8 mouse cellular contexts compared by ENCODE assay signal in the genomic region with DNA sequence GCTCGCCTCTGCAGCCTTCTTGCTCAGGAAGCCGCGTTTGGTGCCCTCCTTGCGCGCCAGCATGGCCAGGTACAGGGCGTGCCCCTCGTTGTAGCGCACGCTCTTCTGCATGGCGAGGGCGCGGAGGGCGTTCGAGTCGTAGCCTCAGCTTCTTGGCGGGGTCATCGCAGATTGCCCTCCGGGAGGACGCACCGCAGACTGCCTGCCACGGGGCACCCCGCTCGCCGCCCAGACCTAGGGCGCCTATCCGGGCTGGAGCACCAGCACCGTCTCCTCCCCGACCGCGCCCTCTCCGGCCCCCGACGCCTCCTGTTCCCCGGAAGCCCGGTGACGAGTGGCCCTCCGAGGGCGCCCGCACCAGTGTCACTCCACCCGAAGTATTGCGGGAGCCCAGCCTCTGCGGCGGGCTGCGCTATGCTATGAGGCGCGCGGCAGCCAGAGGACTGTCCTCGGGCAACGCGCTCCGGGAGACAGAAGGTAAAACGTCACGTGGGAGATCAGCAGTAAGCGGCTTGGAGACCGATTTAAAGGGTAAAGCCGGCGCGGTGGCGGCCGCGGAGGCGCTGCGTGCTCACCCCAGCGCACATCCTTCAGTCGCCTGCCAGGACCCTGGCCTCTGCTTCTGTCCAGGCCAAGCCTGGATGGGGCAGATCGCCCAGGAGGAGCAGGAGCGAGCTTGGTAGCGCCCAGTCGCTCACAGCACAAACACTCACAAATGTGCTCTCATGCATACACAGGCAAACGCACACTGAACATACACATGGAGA. TPM values are rescaled to one million over a fixed set of nuclear protein-coding genes. Genes with fewer than 3 reads are reported as not detected.
DNase-seq lines count a peak whose midpoint lies in the region; ATAC-seq lines count a peak whose summit lies in the region.

A gene (minus strand): TSS at position 273 of the 767 bp plus-strand sequence.

- H3K9me3 ChIP-seq in forebrain, embryonic 15.5 days: no peaks in the 10 kb centered on the region
- no peaks in the 10 kb centered on the region for H3K9me3 ChIP-seq in lung, embryonic 15.5 days

- H3K27ac ChIP-seq in forebrain, embryonic 15.5 days (replicated peaks): no peak within 1 kb of the TSS
- no peak within 1 kb of the TSS for H3K27ac ChIP-seq in lung, embryonic 15.5 days

- no peaks in the 10 kb centered on the region for H3K36me3 ChIP-seq in forebrain, embryonic 15.5 days
- H3K36me3 ChIP-seq in lung, embryonic 15.5 days: no peaks in the 10 kb centered on the region

- H3K9ac ChIP-seq in forebrain, embryonic 15.5 days (replicated peaks): peak within 1 kb of the TSS; percentile 57
- peak within 1 kb of the TSS; percentile 0; the same call in 1 of the 2 replicates for H3K9ac ChIP-seq in lung, embryonic 15.5 days

- peak; percentile 9 for DNase-seq in 3134 (ENCODE audit: extremely low read depth, insufficient read length, low spot score)
- DNase-seq in adrenal gland, adult 18-20 months (ENCODE audit: low spot score in 2 of 2): peak; percentile 14 to 23
- DNase-seq in layer of hippocampus, postnatal 10 days (ENCODE audit: low spot score in 2 of 2): peak; percentile 54 to 60
- peak; percentile 73 to 79 for DNase-seq in right cerebral cortex, postnatal 10 days (ENCODE audit: low spot score in 2 of 2)
- no peak for DNase-seq in thymus, postnatal 10 days (ENCODE audit: low spot score in 2 of 2)

- H3K4me1 ChIP-seq in forebrain, embryonic 15.5 days: peaks cover 6% of the 10 kb centered on the region
- peaks cover 6% of the 10 kb centered on the region; the same call in 1 of the 2 replicates for H3K4me1 ChIP-seq in lung, embryonic 15.5 days

- H3K4me3 ChIP-seq in forebrain, embryonic 15.5 days: peak within 1 kb of the TSS; percentile 58
- peak within 1 kb of the TSS; percentile 43 for H3K4me3 ChIP-seq in lung, embryonic 15.5 days

- WGBS in forebrain, embryonic 15.5 days: under 1% methylated on average over 70 of the region's 70 CpGs
- WGBS in lung, embryonic 15.5 days: 1% methylated on average over 70 of the region's 70 CpGs

- peaks cover 8% of the 10 kb centered on the region; the same call in 1 of the 2 replicates for H3K27me3 ChIP-seq in forebrain, embryonic 15.5 days
- H3K27me3 ChIP-seq in lung, embryonic 15.5 days: peaks cover 23% of the 10 kb centered on the region

- H3K4me2 ChIP-seq in forebrain, embryonic 15.5 days (replicated peaks): peak within 1 kb of the TSS; percentile 94
- peak within 1 kb of the TSS; percentile 88 for H3K4me2 ChIP-seq in lung, embryonic 15.5 days

- ATAC-seq in forebrain, embryonic 15.5 days (replicated peaks): peak; percentile 97
- peak; percentile 29 to 52; a peak in 3 of 4 replicates for ATAC-seq in hematopoietic stem cell, adult 5-6 weeks (replicated peaks in 1 of 2; ENCODE audit: insufficient read depth in 1 of 2, low FRiP score in 2 of 2, low TSS enrichment in 1 of 2, low read depth in 1 of 2, poor library complexity in 2 of 2, severe bottlenecking in 2 of 2)
- ATAC-seq in lung, embryonic 15.5 days (ENCODE audit: borderline replicate concordance, extremely low read depth, low FRiP score, low TSS enrichment): peak; percentile 55

RNA-seq across cellular contexts. Expression of the gene that starts here (rescaled TPM):
- 1 to 10 TPM; 3.5 to 4.9 TPM for total RNA-seq in adrenal gland, adult 18-20 months (2021)
- polyA plus RNA-seq in forebrain, embryonic 15.5 days (2015; fragmentation: Nextera tagmentation; extraction: Ambion mirVana): 2.2 and 3.3 TPM in 2 replicates
- total RNA-seq in hematopoietic stem cell, adult 5-6 weeks (2017): not detected in 2 replicates
- total RNA-seq in layer of hippocampus, postnatal 10 days (2021): 10 to 100 TPM; 69.9 to 71.0 TPM
- 0.09 and 0.16 TPM in 2 replicates for polyA plus RNA-seq in lung, embryonic 15.5 days (2015; fragmentation: Nextera tagmentation; extraction: Ambion mirVana)

Comparison
In these comparisons a context has a peak if more than half of its experiments do, and no peak if none do; other contexts are left out.
1. RNA of the gene that starts here (total RNA-seq): 69.9 to 71.0 TPM in layer of hippocampus, postnatal 10 days; 3.5 to 4.9 TPM in adrenal gland, adult 18-20 months and not detected in hematopoietic stem cell, adult 5-6 weeks; every median in the first group is over 10 times any median in the second.
2. Peak in ATAC-seq in hematopoietic stem cell, adult 5-6 weeks; RNA of the gene not detected or under 1 TPM.
3. Peak in ATAC-seq, H3K4me3 ChIP-seq, H3K9ac ChIP-seq and H3K4me2 ChIP-seq in lung, embryonic 15.5 days; RNA of the gene not detected or under 1 TPM.
4. DNase-seq: peak in 3134 (single experiment), adrenal gland, adult 18-20 months (2 of 2), layer of hippocampus, postnatal 10 days (2 of 2) and right cerebral cortex, postnatal 10 days (2 of 2); none in thymus, postnatal 10 days (0 of 2).
5. ATAC-seq: peak in every context shown above with its lines; median percentile 97 in forebrain, embryonic 15.5 days; 55 in lung, embryonic 15.5 days; 40 in hematopoietic stem cell, adult 5-6 weeks.